Mouse (Mus musculus) left cerebral cortex, adult 8-10 months (tissue): Measurements from ENCODE around the gene 4921524J17Rik. TPM values are rescaled to one million over a fixed set of nuclear protein-coding genes. Genes with fewer than 3 reads are reported as not detected.

Experiments used
- DNase-seq, 2 experiments: peaks; one replicate each; pipeline ENCODE4 v3.0.0; 2022; ENCODE audit warnings: low spot score in 2 of 2
- total RNA-seq, 4 experiments: library from RNA; stranded (reverse); gene quantifications; 2 replicates each; pipeline ENCODE4 v1.2.4; 2022

4921524J17Rik gene
- total RNA-seq, 4 experiments from 2014 or later = 8.9 to 11.2 (median 9.8) TPM

- no peak for DNase-seq
These were observed 11.5 kb upstream of the 4921524J17Rik start for GRCm38 (mm10) chr8:85444092-85444491.

- no peak for DNase-seq
These were observed 8.9 kb upstream of the 4921524J17Rik start for GRCm38 (mm10) chr8:85441564-85441963.

GRCm38 (mm10) chr8:85435736-85436135 is 3.1 kb upstream of the 4921524J17Rik start:
- DNase-seq = no peak

GRCm38 (mm10) chr8:85434817-85435216 is 2.2 kb upstream of the 4921524J17Rik start:
- DNase-seq = no peak

- DNase-seq = no peak
These were observed 372 bp upstream of the 4921524J17Rik start for GRCm38 (mm10) chr8:85433017-85433393.

- no peak for DNase-seq
These were observed 1.1 kb downstream of the 4921524J17Rik start for GRCm38 (mm10) chr8:85431281-85432167.

GRCm38 (mm10) chr8:85430801-85431200 is 1.8 kb downstream of the 4921524J17Rik start:
- DNase-seq = no peak

GRCm38 (mm10) chr8:85429219-85429618 is 3.4 kb downstream of the 4921524J17Rik start:
- DNase-seq = no peak

GRCm38 (mm10) chr8:85427026-85427425 is 5.6 kb downstream of the 4921524J17Rik start:
- no peak for DNase-seq

GRCm38 (mm10) chr8:85421329-85421728 is 11.3 kb downstream of the 4921524J17Rik start:
- no peak for DNase-seq

- no peak for DNase-seq
These were observed 24.1 kb downstream of the 4921524J17Rik start for GRCm38 (mm10) chr8:85408526-85408925.

- DNase-seq = no peak
These were observed 24.6 kb downstream of the 4921524J17Rik start for GRCm38 (mm10) chr8:85408053-85408505.

- DNase-seq = no peak
These were observed 26.7 kb downstream of the 4921524J17Rik start for GRCm38 (mm10) chr8:85405961-85406360.

GRCm38 (mm10) chr8:85405418-85405817 is 27.2 kb downstream of the 4921524J17Rik start:
- no peak for DNase-seq

GRCm38 (mm10) chr8:85398548-85398947 is 34.1 kb downstream of the 4921524J17Rik start:
- no peak for DNase-seq

GRCm38 (mm10) chr8:85397508-85397907 is 35.1 kb downstream of the 4921524J17Rik start:
- DNase-seq = no peak

GRCm38 (mm10) chr8:85396432-85397079 is 36.1 kb downstream of the 4921524J17Rik start:
- DNase-seq = no peak

- no peak for DNase-seq
These were observed 36.8 kb downstream of the 4921524J17Rik start for GRCm38 (mm10) chr8:85395681-85396431.

GRCm38 (mm10) chr8:85395017-85395416 is 37.6 kb downstream of the 4921524J17Rik start:
- DNase-seq = no peak

GRCm38 (mm10) chr8:85393199-85393598 is 39.4 kb downstream of the 4921524J17Rik start:
- DNase-seq = no peak

GRCm38 (mm10) chr8:85391438-85391837 is 41.2 kb downstream of the 4921524J17Rik start:
- DNase-seq = no peak

- peak in 1 of 2 experiments; percentile 32 for DNase-seq
These were observed 46.4 kb downstream of the 4921524J17Rik start, which contains the start of gene Mylk3 for GRCm38 (mm10) chr8:85386205-85386604. TSS of gene Mylk3 (minus strand) at chr8:85386345.
